Mouse (Mus musculus) CH12.LX (cell line): Measurements from ENCODE around the gene Fbxo41. TPM values are rescaled to one million over a fixed set of nuclear protein-coding genes. Genes with fewer than 3 reads are reported as not detected.

Experiments used
- DNase-seq: peaks from one replicate; pipeline ENCODE4 v3.0.0-alpha.2; 2013; ENCODE audit errors: extremely low read depth
- H3K27ac ChIP-seq: 2 replicates; pipeline ENCODE4 v1.5.1; 2012; ENCODE audit warnings: low read depth, mild to moderate bottlenecking, control low read depth, moderate library complexity; ENCODE audit not compliant: insufficient read depth
- H3K27me3 ChIP-seq: replicated peaks from 2 replicates; pipeline ENCODE3; 2012; ENCODE audit warnings: inconsistent platforms
- H3K36me3 ChIP-seq, 2 experiments: replicated peaks in 1 of 2; 2 replicates each; pipeline versions ENCODE3 to v1.6.1; 2012; ENCODE audit warnings: inconsistent platforms in 1 of 2, low read length in 1 of 2, mild to moderate bottlenecking in 1 of 2, mixed read lengths in 1 of 2, moderate library complexity in 1 of 2; ENCODE audit not compliant: control insufficient read depth in 1 of 2, insufficient read depth in 1 of 2
- H3K4me1 ChIP-seq, 2 experiments: 2 replicates each; pipeline ENCODE4 v1.6.1; 2012; ENCODE audit warnings: inconsistent platforms in 1 of 2, moderate library complexity in 1 of 2; ENCODE audit not compliant: insufficient read depth in 2 of 2, control insufficient read depth in 1 of 2
- H3K4me2 ChIP-seq: 2 replicates; pipeline ENCODE4 v1.6.1; 2012; ENCODE audit warnings: low read depth, mild to moderate bottlenecking, control low read depth; ENCODE audit not compliant: poor library complexity, insufficient read depth, severe bottlenecking
- H3K4me3 ChIP-seq, 3 experiments: fragments of 150-350 bp in 1 of 3; sonication (generic) in 1 of 3; replicated peaks in 1 of 3; 2 replicates each; pipeline versions ENCODE3 to v1.5.1; 2011 to 2012; ENCODE audit warnings: low read depth in 2 of 3, low read length in 2 of 3, mild to moderate bottlenecking in 2 of 3, moderate library complexity in 2 of 3, control low read depth in 1 of 3, improper control_type of control experiment in 1 of 3, inconsistent platforms in 1 of 3, mixed read lengths in 1 of 3; ENCODE audit not compliant: poor library complexity in 1 of 3
- H3K79me2 ChIP-seq: replicated peaks from 2 replicates; pipeline ENCODE4 v1.6.1; 2012; ENCODE audit warnings: mild to moderate bottlenecking, moderate library complexity; ENCODE audit not compliant: control insufficient read depth, poor library complexity, insufficient read depth, severe bottlenecking; ENCODE audit errors: extremely low read depth
- H3K9ac ChIP-seq: 2 replicates; pipeline ENCODE4 v1.6.1; 2012; ENCODE audit warnings: low read depth, mild to moderate bottlenecking, control low read depth, moderate library complexity; ENCODE audit not compliant: insufficient read depth
- H3K9me3 ChIP-seq: replicated peaks from 2 replicates; pipeline ENCODE3; 2012; ENCODE audit warnings: low read length, inconsistent platforms, mixed read lengths
- BHLHE40 ChIP-seq: IDR thresholded peaks from 2 replicates; pipeline ENCODE4 v1.6.1; 2011; ENCODE audit warnings: mild to moderate bottlenecking, low read depth, low read length, improper control_type of control experiment
- CTCF ChIP-seq, 2 experiments: IDR thresholded peaks in 1 of 2; conservative IDR thresholded peaks in 1 of 2; 2 replicates each; pipeline ENCODE4 v1.5.1; 2011 to 2012; ENCODE audit warnings: low read depth in 2 of 2, low read length in 2 of 2, improper control_type of control experiment in 1 of 2, inconsistent platforms in 1 of 2, mild to moderate bottlenecking in 1 of 2, moderate library complexity in 1 of 2
- E2F4 ChIP-seq: IDR thresholded peaks from 2 replicates; pipeline ENCODE4 v1.6.1; 2011; ENCODE audit warnings: low read depth, low read length, improper control_type of control experiment; ENCODE audit not compliant: insufficient replicate concordance
- ELF1 ChIP-seq: IDR thresholded peaks from 2 replicates; pipeline ENCODE4 v1.6.1; 2014; ENCODE audit warnings: low read depth, mild to moderate bottlenecking, inconsistent platforms, low read length, improper control_type of control experiment
- ETS1 ChIP-seq: conservative IDR thresholded peaks from 2 replicates; pipeline ENCODE4 v1.6.1; 2012; ENCODE audit warnings: low read depth, mild to moderate bottlenecking, inconsistent platforms, low read length, improper control_type of control experiment, moderate library complexity
- GABPA ChIP-seq: IDR thresholded peaks from 2 replicates; pipeline ENCODE4 v1.6.1; 2012; ENCODE audit warnings: low read depth, low read length, improper control_type of control experiment, inconsistent platforms; ENCODE audit not compliant: insufficient replicate concordance
- HCFC1 ChIP-seq: IDR thresholded peaks from 2 replicates; pipeline ENCODE4 v1.6.1; 2012; ENCODE audit warnings: low read depth, mild to moderate bottlenecking, inconsistent platforms, low read length, improper control_type of control experiment
- IRF4 ChIP-seq: IDR thresholded peaks from 2 replicates; pipeline ENCODE4 v1.6.1; 2014; ENCODE audit warnings: low read depth, mild to moderate bottlenecking, inconsistent platforms, low read length, improper control_type of control experiment
- MAFK ChIP-seq: IDR thresholded peaks from 2 replicates; pipeline ENCODE4 v1.6.1; 2011; ENCODE audit warnings: low read length, improper control_type of control experiment; ENCODE audit not compliant: insufficient replicate concordance
- MAZ ChIP-seq: IDR thresholded peaks from 2 replicates; pipeline ENCODE4 v1.6.1; 2012; ENCODE audit warnings: low read depth, mild to moderate bottlenecking, inconsistent platforms, low read length, improper control_type of control experiment, moderate library complexity
- MYC ChIP-seq: IDR thresholded peaks from 2 replicates; pipeline ENCODE4 v1.6.1; 2011; ENCODE audit warnings: low read depth, mild to moderate bottlenecking, improper control_type of control experiment, low read length
- NELFE ChIP-seq: IDR thresholded peaks from 2 replicates; pipeline ENCODE4 v1.6.1; 2011; ENCODE audit warnings: low read depth, low read length, improper control_type of control experiment
- NRF1 ChIP-seq: IDR thresholded peaks from 2 replicates; pipeline ENCODE4 v1.6.1; 2014; ENCODE audit warnings: low read depth, mild to moderate bottlenecking, inconsistent platforms, low read length, improper control_type of control experiment, moderate library complexity
- POLR2AphosphoS2 ChIP-seq: IDR thresholded peaks from 2 replicates; pipeline ENCODE4 v1.6.1; 2011; ENCODE audit warnings: low read depth, low read length, improper control_type of control experiment
- RCOR1 ChIP-seq: conservative IDR thresholded peaks from 2 replicates; pipeline ENCODE4 v1.6.1; 2012; ENCODE audit warnings: low read depth, mild to moderate bottlenecking, inconsistent platforms, low read length, improper control_type of control experiment
- SMC3 ChIP-seq: IDR thresholded peaks from 2 replicates; pipeline ENCODE4 v1.6.1; 2011; ENCODE audit warnings: low read depth, low read length, improper control_type of control experiment
- UBTF ChIP-seq: IDR thresholded peaks from 2 replicates; pipeline ENCODE4 v1.6.1; 2012; ENCODE audit warnings: low read depth, mild to moderate bottlenecking, inconsistent platforms, low read length, improper control_type of control experiment, moderate library complexity
- USF2 ChIP-seq: conservative IDR thresholded peaks from 2 replicates; pipeline ENCODE4 v1.6.1; 2011; ENCODE audit warnings: low read depth, low read length, improper control_type of control experiment
- ZC3H11A ChIP-seq: IDR thresholded peaks from 2 replicates; pipeline ENCODE4 v1.6.1; 2012; ENCODE audit warnings: low read depth, mild to moderate bottlenecking, inconsistent platforms, low read length, improper control_type of control experiment
- ZKSCAN1 ChIP-seq: IDR thresholded peaks from 2 replicates; pipeline ENCODE4 v1.6.1; 2012; ENCODE audit warnings: low read depth, inconsistent platforms, low read length, improper control_type of control experiment, borderline replicate concordance
- ZMIZ1 ChIP-seq: IDR thresholded peaks from 2 replicates; pipeline ENCODE4 v1.6.1; 2012; ENCODE audit warnings: low read depth, mild to moderate bottlenecking, inconsistent platforms, low read length, improper control_type of control experiment
- dilution Hi-C: fragments of 300-500 bp; cut with MboI; formaldehyde crosslinking; loops from 2 replicates; pipeline ENCODE4 v1.14.3; 2020; ENCODE audit warnings: low sequenced_read_pairs; ENCODE audit not compliant: extremely low pct_unique_long_range_greater_than_20kb, extremely low pct_ligation_motif_present
- in situ Hi-C: fragments of 300-500 bp; cut with MboI; formaldehyde crosslinking; loops from 3 replicates; pipeline ENCODE4 v1.14.3; 2019; ENCODE audit warnings: low sequenced_read_pairs, low pct_ligation_motif_present, low pct_unique_long_range_greater_than_20kb, mixed read lengths
- polyA plus RNA-seq: library from polyadenylated mRNA; unstranded; fragments of >175 nt; gene quantifications from 2 replicates; pipeline ENCODE4 v1.2.1, GENCODE M21; 2012; ENCODE audit warnings: low read depth; ENCODE audit not compliant: insufficient read length
- total RNA-seq, 2 experiments: library from RNA; depleted of rRNA; stranded (reverse); fragments of 300-350 nt in 1 of 2; fragments of >200 nt in 1 of 2; gene quantifications; 2 replicates each; pipeline ENCODE4 v1.2.3; 2012 to 2014

Gene Fbxo41
- total and polyA plus RNA-seq, 3 experiments: 0.04 TPM; not detected in 2

- Histone ChIP-seq H3K36me3 (no peaks in the 10 kb centered on the region), H3K79me2 (no peaks in the 10 kb centered on the region)
- TF ChIP-seq CTCF (conservative IDR thresholded peaks at IDR 0.05 in 1 of 2, IDR thresholded peaks at IDR 0.05 in 1 of 2; ENCODE audit: low read depth in 2 of 2, low read length in 2 of 2) (no peak), ELF1 (no peak), HCFC1 (no peak), ZC3H11A (no peak), E2F4 (no peak)
- TF ChIP-seq, all 38 proteins: peak for 0
- Histone ChIP-seq H3K9ac (no peak overlapping the region), H3K9me3 (peaks cover 20% of the 10 kb centered on the region), H3K4me2 (no peak overlapping the region), H3K4me3 (no peak overlapping the region), H3K27ac (no peak overlapping the region), H3K27me3 (peaks cover 44% of the 10 kb centered on the region), H3K4me1 (no peaks in the 10 kb centered on the region)
- dilution Hi-C loops (no loop called here), in situ Hi-C loops (no loop called here)
- no peak for DNase-seq
Measured at GRCm38 (mm10) chr6:85508602-85509001, 5.8 kb upstream of the Fbxo41 start.

GRCm38 (mm10) chr6:85504908-85505307 lies 2.1 kb upstream of the Fbxo41 start:
- dilution Hi-C loops: no loop called here
- no peak overlapping the region for H3K4me2 ChIP-seq
- no peaks in the 10 kb centered on the region for H3K9me3 ChIP-seq
- TF ChIP-seq GABPA: no peak
- no peak for TF ChIP-seq NELFE
- TF ChIP-seq ZMIZ1: no peak
- no peak for TF ChIP-seq MAFK
- no peak for TF ChIP-seq SMC3
- TF ChIP-seq IRF4: no peak
- TF ChIP-seq ZC3H11A: no peak
- TF ChIP-seq ZKSCAN1: no peak
- no peak for TF ChIP-seq UBTF
- no peak for TF ChIP-seq NRF1
- no peak for TF ChIP-seq MAZ
- no peak for TF ChIP-seq ELF1
- no peak for TF ChIP-seq POLR2AphosphoS2
- TF ChIP-seq RCOR1: no peak
- no peak for TF ChIP-seq HCFC1
- no peak for TF ChIP-seq USF2
- no peak for TF ChIP-seq E2F4
- no peak for TF ChIP-seq MYC
- TF ChIP-seq ETS1: no peak
- no peak for TF ChIP-seq BHLHE40
- no peaks in the 10 kb centered on the region for H3K79me2 ChIP-seq
- peaks cover 0 to 8% of the 10 kb centered on the region in 2 experiments; a peak in 2 of 4 replicates for H3K4me1 ChIP-seq
- H3K27ac ChIP-seq: no peak overlapping the region
- in situ Hi-C loops: no loop called here
- no peak for DNase-seq
- no peak overlapping the region for H3K9ac ChIP-seq
- peaks cover 78% of the 10 kb centered on the region for H3K27me3 ChIP-seq
- H3K4me3 ChIP-seq: no peak overlapping the region
- H3K36me3 ChIP-seq: no peaks in the 10 kb centered on the region
